Mouse (Mus musculus): Measurements from ENCODE around the gene Cts3. TPM values are rescaled to one million over a fixed set of nuclear protein-coding genes. Genes with fewer than 3 reads are reported as not detected.
"Not testable (repeated sequence)": the region's sequence is repeated elsewhere in the genome, so short reads cannot be mapped to it uniquely, and the experiment has no call there.

The Cts3 gene
- polyA plus RNA-seq (2016; fragmentation: Nextera tagmentation; extraction: Ambion mirVana): not detected in 2 replicates

DNA sequence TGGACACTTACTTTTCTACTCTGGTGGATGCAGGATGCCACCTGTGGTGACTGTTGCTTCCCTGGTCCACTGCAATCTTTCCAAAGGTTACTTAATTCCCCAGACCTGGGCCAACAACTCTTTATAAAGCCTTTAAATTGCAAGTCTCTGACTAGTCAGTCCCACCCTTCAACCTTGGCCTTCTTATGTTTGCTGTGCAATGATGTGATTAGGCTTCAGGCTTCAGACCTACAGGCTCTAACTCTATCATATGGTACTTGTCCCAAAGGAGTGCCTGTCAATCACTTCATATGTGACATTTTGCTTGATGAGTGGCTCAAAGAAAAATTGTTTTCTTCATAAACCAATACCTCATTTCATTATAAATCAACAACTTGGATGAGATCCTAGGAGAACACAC is at the start of gene Cts3:
TSS of gene Cts3 (minus strand) at position 101 of the 400 bp plus-strand sequence.
- H3K36me3 ChIP-seq (replicated peaks): no peaks in the 10 kb centered on the region
- no peak within 1 kb of the TSS for H3K27ac ChIP-seq
- no peak within 1 kb of the TSS for H3K9ac ChIP-seq
- no peaks in the 10 kb centered on the region for H3K27me3 ChIP-seq
- H3K4me3 ChIP-seq (replicated peaks): no peak within 1 kb of the TSS
- no peaks in the 10 kb centered on the region for H3K4me1 ChIP-seq
- peaks cover 32% of the 10 kb centered on the region; the same call in 1 of the 2 replicates for H3K9me3 ChIP-seq
- ATAC-seq (ENCODE audit: low FRiP score): no peak
- no peak within 1 kb of the TSS for H3K4me2 ChIP-seq

DNA sequence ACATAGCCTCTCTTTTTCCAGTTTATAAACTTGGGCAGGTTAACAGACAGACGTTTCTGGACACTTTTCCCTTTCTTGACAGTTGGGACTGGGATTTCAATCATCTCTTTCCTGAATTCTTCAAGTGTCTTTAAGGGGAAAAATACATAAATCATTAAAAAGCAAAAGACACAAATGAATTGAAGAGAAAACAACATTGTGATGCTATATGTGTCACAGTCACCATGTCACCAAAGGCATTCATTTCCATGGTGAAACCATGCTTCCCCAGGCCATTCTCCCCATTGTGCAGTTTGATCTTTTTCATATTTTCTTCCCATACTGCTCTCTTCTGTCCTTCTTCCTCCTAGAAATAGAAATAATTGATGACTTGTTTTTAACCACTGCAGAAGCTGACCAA is 1.9 kb downstream of the Cts3 start, which contains the start of gene Gm49352:
TSS of gene Gm49352 (minus strand) at position 101 of the 400 bp plus-strand sequence.
- peaks cover 25% of the 10 kb centered on the region for H3K9me3 ChIP-seq
- not testable (repeated sequence) for ATAC-seq (ENCODE audit: low FRiP score)
- WGBS: 32% methylated on average over 1 of the region's 1 CpGs

DNA sequence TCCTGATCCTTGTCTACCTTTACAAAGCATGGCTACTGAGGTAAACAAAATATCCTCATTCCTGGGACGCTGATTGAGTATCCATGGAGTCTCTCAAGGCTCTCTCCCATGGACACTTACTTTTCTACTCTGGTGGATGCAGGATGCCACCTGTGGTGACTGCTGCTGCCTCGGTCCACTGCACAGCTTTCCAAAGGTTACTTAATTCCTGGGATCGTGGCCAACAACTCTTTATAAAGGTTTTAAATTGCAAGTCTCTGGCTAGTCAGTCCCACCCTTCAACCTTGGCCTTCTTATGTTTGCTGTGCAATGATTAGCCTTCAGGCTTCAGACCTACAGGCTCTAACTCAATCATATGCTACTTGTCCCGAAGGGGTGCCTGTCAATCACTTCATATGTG is 28.3 kb downstream of the Cts3 start, which contains the start of gene Ctsm:
TSS of gene Ctsm (minus strand) at position 209 of the 400 bp plus-strand sequence.
- Histone ChIP-seq H3K4me1 (no peaks in the 10 kb centered on the region), H3K9me3 (peaks cover 37% of the 10 kb centered on the region), H3K27ac (no peak within 1 kb of the TSS), H3K9ac (no peak within 1 kb of the TSS), H3K4me3 (replicated peaks) (no peak within 1 kb of the TSS), H3K36me3 (replicated peaks) (no peaks in the 10 kb centered on the region), H3K27me3 (no peaks in the 10 kb centered on the region), H3K4me2 (no peak within 1 kb of the TSS)
- WGBS: 71% methylated on average over 4 of the region's 4 CpGs
- ATAC-seq (ENCODE audit: low FRiP score): no peak

More for the DNA sequence above, 1.9 kb downstream of the Cts3 start, which contains the start of gene Gm49352:
- H3K27me3 ChIP-seq; H3K36me3 ChIP-seq (replicated peaks); H3K27ac ChIP-seq; H3K4me2 ChIP-seq; H3K4me1 ChIP-seq; H3K4me3 ChIP-seq (replicated peaks); H3K9ac ChIP-seq: not testable (repeated sequence)

Other genes with a start within 250 kb of the Cts3 start
- gene Cts7, start 211.9 kb downstream of the Cts3 start, polyA plus RNA-seq (2016; fragmentation: Nextera tagmentation; extraction: Ambion mirVana): not detected in 2 replicates
- not detected in 2 replicates for gene Ctsm, start 28.3 kb downstream of the Cts3 start, polyA plus RNA-seq (2016; fragmentation: Nextera tagmentation; extraction: Ambion mirVana)
- not detected in 2 replicates for gene Gm49352, start 2.0 kb downstream of the Cts3 start, polyA plus RNA-seq (2016; fragmentation: Nextera tagmentation; extraction: Ambion mirVana)

All from forebrain, embryonic 12.5 days (tissue).